Mouse (Mus musculus): ENCODE measurements around the gene Gm20422. TPM values are rescaled to one million over a fixed set of nuclear protein-coding genes. Genes with fewer than 3 reads are reported as not detected.
"Not testable (repeated sequence)": the region's sequence is repeated elsewhere in the genome, so short reads cannot be mapped to it uniquely, and the experiment has no call there.

Gm20422 gene
- polyA plus RNA-seq, 1 experiment from 2014 or later: 0.35 TPM

DNA sequence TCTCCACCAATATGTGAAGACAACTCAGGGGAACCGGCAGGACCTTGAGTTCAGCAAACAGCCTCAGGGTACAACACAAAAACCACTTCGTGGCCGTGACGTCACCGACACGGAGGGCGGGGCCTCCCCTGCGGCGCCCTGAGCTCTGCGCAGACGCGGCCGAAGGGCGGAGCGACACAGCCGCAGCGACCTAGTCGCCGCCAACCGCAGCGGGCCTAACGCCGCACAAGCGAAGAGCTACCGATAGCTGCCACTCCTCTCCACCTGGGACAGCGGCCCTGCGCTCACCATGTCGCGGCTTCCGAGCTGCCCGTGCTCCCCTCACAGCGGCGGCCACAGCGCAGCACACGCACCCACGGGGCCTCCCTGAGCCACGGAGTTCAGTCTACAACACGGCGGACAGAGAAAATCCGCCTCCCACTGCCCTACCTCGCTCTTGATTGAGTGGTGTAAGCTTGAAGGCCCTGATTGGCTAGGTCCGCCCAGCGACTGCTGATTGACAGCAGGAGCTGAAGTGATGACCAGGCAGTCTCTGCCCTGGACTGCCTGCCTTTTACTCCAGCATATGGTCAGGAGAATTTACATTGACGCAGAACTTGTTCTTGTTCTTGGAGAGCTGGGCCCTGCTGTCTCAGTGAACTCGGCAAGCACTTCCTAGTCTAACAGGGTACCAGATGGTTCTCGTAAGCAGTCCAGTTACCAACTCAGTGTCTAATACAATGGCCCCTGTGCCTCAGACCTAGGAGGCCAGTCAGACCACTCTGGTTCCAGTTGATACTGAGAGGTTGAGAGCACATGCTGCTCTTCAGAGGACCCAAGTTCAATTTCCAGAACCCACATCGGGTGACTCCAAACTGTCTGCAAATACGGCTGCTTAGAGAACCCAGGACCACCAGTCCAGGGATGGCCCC lies 24.9 kb downstream of the Gm20422 start, which contains the start of gene Zfp963:
Gene Zfp963 (minus strand): TSS at position 427 of the 911 bp plus-strand sequence.
- Histone ChIP-seq H3K9ac (replicated peaks; ENCODE audit: low read depth, low read length) (peak within 1 kb of the TSS; percentile 97), H3K4me1 (replicated peaks; ENCODE audit: control insufficient read depth, insufficient read depth, low read length) (peaks cover 10% of the 10 kb centered on the region), H3K27me3 (replicated peaks; ENCODE audit: control insufficient read depth, insufficient read depth, low read length) (no peaks in the 10 kb centered on the region), H3K4me2 (ENCODE audit: low read length) (peak within 1 kb of the TSS; percentile 67), H3K9me3 (ENCODE audit: control insufficient read depth, low read length) (no peaks in the 10 kb centered on the region), H3K27ac (ENCODE audit: low read length) (peak within 1 kb of the TSS; percentile 99), H3K4me3 (replicated peaks; ENCODE audit: low read length) (peak within 1 kb of the TSS; percentile 86), H3K36me3 (ENCODE audit: control insufficient read depth, insufficient read depth) (no peaks in the 10 kb centered on the region)
- peak; percentile 98 for ATAC-seq
- WGBS: 3% methylated on average over 48 of the region's 48 CpGs

DNA sequence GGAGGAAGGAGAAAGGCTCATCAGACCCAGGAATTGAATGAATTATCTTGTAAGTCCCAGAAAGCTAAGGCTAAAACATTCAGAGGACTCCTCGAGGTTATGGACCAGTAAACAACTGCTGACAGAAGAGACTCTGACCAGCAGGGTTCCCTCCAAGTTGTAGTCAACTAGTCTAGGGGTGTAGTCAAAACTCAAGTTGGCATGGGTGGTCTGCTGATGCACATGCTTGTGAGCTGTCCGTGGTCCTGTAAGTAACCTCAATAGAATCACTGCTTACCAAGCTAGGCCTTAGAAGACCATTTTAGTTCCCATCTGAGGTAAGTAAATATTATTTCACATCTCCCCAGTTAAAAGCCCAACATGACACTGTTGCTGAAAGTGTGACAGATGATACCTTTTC lies 33.5 kb downstream of the Gm20422 start:
- no peak overlapping the region for H3K9ac ChIP-seq (replicated peaks; ENCODE audit: low read depth, low read length)
- peaks cover 14% of the 10 kb centered on the region for H3K36me3 ChIP-seq (ENCODE audit: control insufficient read depth, insufficient read depth)
- no peak overlapping the region for H3K4me3 ChIP-seq (replicated peaks; ENCODE audit: low read length)
- no peaks in the 10 kb centered on the region for H3K4me1 ChIP-seq (replicated peaks; ENCODE audit: control insufficient read depth, insufficient read depth, low read length)
- H3K4me2 ChIP-seq (ENCODE audit: low read length): no peak overlapping the region
- WGBS: 86% methylated on average over 2 of the region's 2 CpGs
- no peak overlapping the region for H3K27ac ChIP-seq (ENCODE audit: low read length)
- no peaks in the 10 kb centered on the region for H3K27me3 ChIP-seq (replicated peaks; ENCODE audit: control insufficient read depth, insufficient read depth, low read length)
- ATAC-seq: no peak
- H3K9me3 ChIP-seq (ENCODE audit: control insufficient read depth, low read length): no peaks in the 10 kb centered on the region

DNA sequence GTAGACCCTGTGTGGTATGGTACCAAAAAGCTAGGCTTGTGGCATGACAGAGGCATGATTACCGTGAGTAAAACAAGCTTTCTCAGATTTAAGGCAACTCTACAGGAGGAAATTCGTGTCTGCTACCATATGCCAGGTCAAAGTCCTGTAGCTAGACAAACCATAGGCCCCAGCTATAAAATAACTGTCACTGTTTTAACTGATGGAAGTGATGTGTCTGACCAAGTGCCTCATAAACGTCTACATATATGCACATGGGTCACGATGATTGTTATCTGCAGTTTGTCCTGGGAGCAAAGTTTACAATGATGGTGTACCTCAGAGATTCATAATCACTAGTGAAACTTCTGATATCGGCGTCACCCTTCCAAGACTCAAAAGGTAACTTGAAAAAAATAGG lies 33.9 kb downstream of the Gm20422 start:
- Histone ChIP-seq H3K9ac (replicated peaks; ENCODE audit: low read depth, low read length) (no peak overlapping the region), H3K4me1 (replicated peaks; ENCODE audit: control insufficient read depth, insufficient read depth, low read length) (no peaks in the 10 kb centered on the region), H3K27ac (ENCODE audit: low read length) (no peak overlapping the region), H3K9me3 (ENCODE audit: control insufficient read depth, low read length) (no peaks in the 10 kb centered on the region), H3K4me2 (ENCODE audit: low read length) (no peak overlapping the region), H3K27me3 (replicated peaks; ENCODE audit: control insufficient read depth, insufficient read depth, low read length) (no peaks in the 10 kb centered on the region), H3K36me3 (ENCODE audit: control insufficient read depth, insufficient read depth) (peaks cover 14% of the 10 kb centered on the region), H3K4me3 (replicated peaks; ENCODE audit: low read length) (no peak overlapping the region)
- 87% methylated on average over 6 of the region's 6 CpGs for WGBS
- no peak for ATAC-seq

DNA sequence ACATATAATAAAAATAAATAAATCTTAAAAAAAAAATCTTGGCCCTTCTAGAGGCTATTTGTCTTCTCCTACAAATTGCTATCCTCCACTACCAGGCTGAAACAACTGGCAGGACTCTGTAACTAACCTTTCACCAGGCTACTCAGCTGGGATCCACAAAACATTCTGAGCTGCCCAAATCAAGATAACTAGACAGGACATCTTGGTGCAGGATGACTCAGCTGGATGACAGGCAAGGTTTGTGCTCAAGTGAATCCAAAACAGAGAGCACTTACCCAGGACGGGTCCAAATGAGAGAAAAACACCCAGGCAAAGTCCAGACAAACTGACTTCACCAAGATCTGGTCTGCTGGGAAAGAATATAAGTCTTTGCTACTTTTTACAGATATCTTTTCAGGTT lies 39.2 kb downstream of the Gm20422 start:
- H3K36me3 ChIP-seq (ENCODE audit: control insufficient read depth, insufficient read depth): no peaks in the 10 kb centered on the region
- H3K4me2 ChIP-seq (ENCODE audit: low read length): no peak overlapping the region
- no peak overlapping the region for H3K4me3 ChIP-seq (replicated peaks; ENCODE audit: low read length)
- H3K4me1 ChIP-seq (replicated peaks; ENCODE audit: control insufficient read depth, insufficient read depth, low read length): no peaks in the 10 kb centered on the region
- no peak for ATAC-seq
- H3K27ac ChIP-seq (ENCODE audit: low read length): no peak overlapping the region
- no peaks in the 10 kb centered on the region for H3K27me3 ChIP-seq (replicated peaks; ENCODE audit: control insufficient read depth, insufficient read depth, low read length)
- H3K9ac ChIP-seq (replicated peaks; ENCODE audit: low read depth, low read length): no peak overlapping the region
- WGBS: 61% methylated on average over 1 of the region's 1 CpGs
- no peaks in the 10 kb centered on the region for H3K9me3 ChIP-seq (ENCODE audit: control insufficient read depth, low read length)

DNA sequence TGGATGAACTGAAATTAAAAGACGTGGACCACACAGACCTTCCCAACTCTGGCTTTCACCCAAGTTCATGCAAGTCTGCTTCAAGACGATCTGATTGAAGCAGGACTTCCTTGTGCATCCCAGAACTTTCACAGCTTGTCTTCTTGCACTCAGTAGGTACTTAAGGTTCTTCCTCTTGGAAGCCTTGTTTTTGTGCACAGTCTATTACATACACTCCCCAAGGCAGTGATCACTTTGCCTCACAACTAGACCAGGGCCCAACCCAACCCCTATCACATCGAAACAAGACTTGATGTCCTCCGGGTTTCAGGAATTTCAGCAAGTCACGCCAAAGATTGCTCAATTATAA lies 57.5 kb downstream of the Gm20422 start:
- peak overlapping the region; percentile 91 for H3K4me3 ChIP-seq (replicated peaks; ENCODE audit: low read length)
- 48% methylated on average over 5 of the region's 5 CpGs for WGBS
- peak overlapping the region; percentile 57 for H3K27ac ChIP-seq (ENCODE audit: low read length)
- H3K27me3 ChIP-seq (replicated peaks; ENCODE audit: control insufficient read depth, insufficient read depth, low read length): no peaks in the 10 kb centered on the region
- peak; percentile 14 for ATAC-seq
- H3K9me3 ChIP-seq (ENCODE audit: control insufficient read depth, low read length): no peaks in the 10 kb centered on the region
- no peak overlapping the region for H3K9ac ChIP-seq (replicated peaks; ENCODE audit: low read depth, low read length)
- peak overlapping the region; percentile 53 for H3K4me2 ChIP-seq (ENCODE audit: low read length)
- H3K4me1 ChIP-seq (replicated peaks; ENCODE audit: control insufficient read depth, insufficient read depth, low read length): peaks cover 30% of the 10 kb centered on the region
- no peaks in the 10 kb centered on the region for H3K36me3 ChIP-seq (ENCODE audit: control insufficient read depth, insufficient read depth)

DNA sequence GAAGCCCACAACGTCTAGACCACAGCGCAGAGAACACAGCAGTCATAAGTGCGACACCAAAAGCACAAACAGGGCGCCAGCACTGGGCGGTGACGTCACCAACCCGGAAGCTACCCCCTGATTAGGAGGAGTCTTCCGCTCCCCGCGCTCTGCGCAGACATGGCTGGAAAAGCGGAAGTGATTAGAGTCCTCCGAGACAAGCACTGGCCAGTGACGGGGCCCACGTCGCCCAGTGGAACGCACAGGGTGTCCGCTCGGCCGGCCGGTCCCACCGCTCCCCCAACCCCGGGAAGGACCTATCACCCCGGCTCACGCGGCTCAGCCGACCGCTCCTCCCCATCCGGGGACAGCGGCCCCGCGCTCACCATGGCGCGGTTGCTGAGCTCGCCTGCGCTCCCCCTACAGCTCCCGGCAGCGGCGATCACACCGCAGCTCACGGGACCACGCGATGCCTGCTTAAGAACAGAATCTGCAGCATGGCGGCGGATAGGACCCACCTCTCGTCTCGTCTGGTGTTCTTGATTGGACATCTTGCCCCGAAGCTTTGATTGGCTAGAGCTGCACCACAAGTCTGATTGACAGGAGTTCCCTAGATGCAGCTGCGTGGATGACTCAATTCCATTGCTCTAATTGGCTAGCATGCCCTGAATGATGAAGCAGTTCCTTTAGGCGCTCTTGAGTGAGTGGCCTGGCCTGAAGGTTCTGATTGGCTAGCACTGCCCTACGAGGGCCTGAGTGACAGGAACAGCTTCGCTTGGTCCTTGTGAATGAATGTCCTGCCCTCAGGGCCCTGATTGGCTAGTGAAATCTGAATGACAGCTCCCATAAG lies 58.1 kb downstream of the Gm20422 start:
- H3K4me3 ChIP-seq (replicated peaks; ENCODE audit: low read length): peak overlapping the region; percentile 91
- H3K36me3 ChIP-seq (ENCODE audit: control insufficient read depth, insufficient read depth): no peaks in the 10 kb centered on the region
- H3K4me2 ChIP-seq (ENCODE audit: low read length): peak overlapping the region; percentile 53
- no peaks in the 10 kb centered on the region for H3K9me3 ChIP-seq (ENCODE audit: control insufficient read depth, low read length)
- peak overlapping the region; percentile 100 for H3K27ac ChIP-seq (ENCODE audit: low read length)
- peaks cover 30% of the 10 kb centered on the region for H3K4me1 ChIP-seq (replicated peaks; ENCODE audit: control insufficient read depth, insufficient read depth, low read length)
- peak overlapping the region; percentile 99 for H3K9ac ChIP-seq (replicated peaks; ENCODE audit: low read depth, low read length)
- 0% methylated on average over 45 of the region's 52 CpGs for WGBS
- peak; percentile 98 for ATAC-seq
- H3K27me3 ChIP-seq (replicated peaks; ENCODE audit: control insufficient read depth, insufficient read depth, low read length): no peaks in the 10 kb centered on the region

DNA sequence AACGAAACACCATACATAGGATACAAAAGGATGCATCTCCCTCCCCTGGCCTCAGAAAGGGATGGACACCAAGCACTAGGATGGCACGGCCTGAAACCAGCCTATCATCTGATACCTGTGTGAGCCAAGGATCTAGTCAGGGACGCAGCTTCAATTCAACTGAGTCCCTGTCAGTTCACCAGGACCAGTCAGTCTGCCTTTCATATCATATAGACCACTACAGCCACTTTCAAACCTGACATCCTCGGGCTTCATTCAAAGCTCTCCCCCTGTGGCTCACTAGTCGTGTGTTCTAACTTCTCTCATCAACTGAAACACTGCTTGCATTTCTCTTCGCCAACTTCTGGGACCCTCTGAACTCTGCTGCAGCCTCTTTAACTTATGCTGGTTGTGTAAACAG lies 59.3 kb downstream of the Gm20422 start:
- no peak for ATAC-seq
- H3K9ac ChIP-seq (replicated peaks; ENCODE audit: low read depth, low read length): no peak overlapping the region
- peak overlapping the region; percentile 47 for H3K4me2 ChIP-seq (ENCODE audit: low read length)

DNA sequence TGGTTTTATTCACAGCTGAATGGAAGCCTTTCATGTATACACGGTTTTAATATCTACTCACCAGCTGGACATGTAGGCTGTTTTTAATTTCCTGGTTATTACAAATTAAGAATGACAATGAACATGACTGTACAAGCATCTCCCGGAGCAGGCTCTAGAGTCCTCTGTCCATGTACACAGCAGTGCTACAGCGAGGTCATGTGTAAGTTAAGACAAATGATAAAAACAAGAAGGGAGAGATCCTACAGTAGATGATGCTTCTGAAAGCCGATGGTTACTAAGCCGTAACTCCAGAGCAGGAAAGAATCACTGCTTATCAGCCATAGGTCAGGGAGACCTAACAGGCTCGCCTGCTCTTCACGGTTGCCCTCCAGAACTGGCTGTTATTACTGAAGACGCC lies 61.2 kb downstream of the Gm20422 start:
- no peak for ATAC-seq
- H3K9ac ChIP-seq (replicated peaks; ENCODE audit: low read depth, low read length): no peak overlapping the region
- H3K4me2 ChIP-seq (ENCODE audit: low read length): no peak overlapping the region
- H3K9me3 ChIP-seq (ENCODE audit: control insufficient read depth, low read length): no peaks in the 10 kb centered on the region
- 93% methylated on average over 8 of the region's 8 CpGs for WGBS
- peaks cover 30% of the 10 kb centered on the region for H3K4me1 ChIP-seq (replicated peaks; ENCODE audit: control insufficient read depth, insufficient read depth, low read length)
- peaks cover 9% of the 10 kb centered on the region for H3K36me3 ChIP-seq (ENCODE audit: control insufficient read depth, insufficient read depth)
- no peak overlapping the region for H3K4me3 ChIP-seq (replicated peaks; ENCODE audit: low read length)
- no peaks in the 10 kb centered on the region for H3K27me3 ChIP-seq (replicated peaks; ENCODE audit: control insufficient read depth, insufficient read depth, low read length)
- H3K27ac ChIP-seq (ENCODE audit: low read length): no peak overlapping the region

More for the DNA sequence above, 59.3 kb downstream of the Gm20422 start:
- peak overlapping the region; percentile 24 for H3K4me3 ChIP-seq (replicated peaks; ENCODE audit: low read length)
- H3K36me3 ChIP-seq (ENCODE audit: control insufficient read depth, insufficient read depth): no peaks in the 10 kb centered on the region
- WGBS: 81% methylated on average over 6 of the region's 6 CpGs
- no peaks in the 10 kb centered on the region for H3K27me3 ChIP-seq (replicated peaks; ENCODE audit: control insufficient read depth, insufficient read depth, low read length)
- H3K4me1 ChIP-seq (replicated peaks; ENCODE audit: control insufficient read depth, insufficient read depth, low read length): peaks cover 30% of the 10 kb centered on the region
- no peak overlapping the region for H3K27ac ChIP-seq (ENCODE audit: low read length)
- no peaks in the 10 kb centered on the region for H3K9me3 ChIP-seq (ENCODE audit: control insufficient read depth, low read length)

DNA sequence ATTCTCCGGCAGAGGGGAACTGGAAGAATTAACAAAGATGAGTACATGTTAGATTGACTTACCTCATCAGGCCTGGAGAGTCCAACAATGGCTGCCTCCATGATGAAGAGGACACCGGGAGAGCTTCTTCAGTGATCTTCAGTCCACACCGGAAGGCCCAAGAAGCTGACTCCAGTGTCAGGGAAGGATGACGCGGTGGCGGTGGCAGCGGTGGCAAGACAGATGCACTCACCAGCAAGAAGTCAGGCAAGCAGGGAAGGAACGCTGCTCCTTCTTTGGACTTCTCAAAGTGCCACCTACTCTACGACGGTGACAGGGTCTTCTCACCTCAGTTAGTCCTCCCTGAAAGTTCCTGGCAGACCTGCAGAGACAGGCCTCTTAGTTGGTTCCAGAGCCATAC lies 64.1 kb downstream of the Gm20422 start, which contains the start of gene Zfp869:
Gene Zfp869 (minus strand): TSS at position 101 of the 400 bp plus-strand sequence.
- not testable (repeated sequence) for H3K9me3 ChIP-seq (ENCODE audit: control insufficient read depth, low read length); H3K4me2 ChIP-seq (ENCODE audit: low read length); H3K9ac ChIP-seq (replicated peaks; ENCODE audit: low read depth, low read length); H3K4me3 ChIP-seq (replicated peaks; ENCODE audit: low read length); ATAC-seq; H3K27ac ChIP-seq (ENCODE audit: low read length); H3K27me3 ChIP-seq (replicated peaks; ENCODE audit: control insufficient read depth, insufficient read depth, low read length)
- 97% methylated on average over 8 of the region's 10 CpGs for WGBS
- H3K4me1 ChIP-seq (replicated peaks; ENCODE audit: control insufficient read depth, insufficient read depth, low read length): peaks cover 24% of the 10 kb centered on the region
- peaks cover 38% of the 10 kb centered on the region for H3K36me3 ChIP-seq (ENCODE audit: control insufficient read depth, insufficient read depth)

All from forebrain, embryonic 16.5 days (tissue).